Mouse (Mus musculus): ENCODE results near the gene Plod1.

- TF ChIP-seq CTCF (conservative IDR thresholded peaks at IDR 0.05; ENCODE audit: low read length) (no peak), NANOG (IDR thresholded peaks at IDR 0.05; ENCODE audit: borderline replicate concordance, low read length) (no peak)
Observed at GRCm38 (mm10) chr4:147938148-147939096, 1.9 kb upstream of the Plod1 start.
